ENCODE assay signal across 8 mouse cellular contexts in genomic region chr14:55092011-55092577, GRCm38 (mm10). TPM values are rescaled to one million over a fixed set of nuclear protein-coding genes. Genes with fewer than 3 reads are reported as not detected.
DNase-seq lines count a peak whose midpoint lies in the region; ATAC-seq lines count a peak whose summit lies in the region.

TSS of gene Zfhx2 (minus strand) at chr14:55092324.

- H3K4me3 ChIP-seq in hindbrain, embryonic 12.5 days: peak within 1 kb of the TSS; percentile 67

- H3K27ac ChIP-seq in hindbrain, embryonic 12.5 days: peak within 1 kb of the TSS; percentile 93

- H3K4me2 ChIP-seq in hindbrain, embryonic 12.5 days (replicated peaks): peak within 1 kb of the TSS; percentile 70

- ATAC-seq in hindbrain, embryonic 12.5 days (ENCODE audit: low FRiP score): peak; percentile 91

- peaks cover 51% of the 10 kb centered on the region for H3K4me1 ChIP-seq in hindbrain, embryonic 12.5 days

- no peaks in the 10 kb centered on the region for H3K36me3 ChIP-seq in hindbrain, embryonic 12.5 days

- WGBS in hindbrain, embryonic 12.5 days: under 1% methylated on average over 34 of the region's 34 CpGs

- H3K27me3 ChIP-seq in hindbrain, embryonic 12.5 days: no peaks in the 10 kb centered on the region

- peak within 1 kb of the TSS; percentile 92 for H3K9ac ChIP-seq in hindbrain, embryonic 12.5 days

- peak; percentile 97 for DNase-seq in MN1 (ENCODE audit: low spot score)
- peak; percentile 97 for DNase-seq in cerebellum, adult 9-10 months
- peak; percentile 93 to 97 for DNase-seq in frontal cortex, adult 2 months (ENCODE audit: extremely low spot score in 1 of 2, low spot score in 1 of 2)
- peak; percentile 91 to 97 for DNase-seq in layer of hippocampus, postnatal 14 days (ENCODE audit: low spot score in 2 of 2)
- peak; percentile 93 for DNase-seq in lung, postnatal 14 days
- peak; percentile 84 for DNase-seq in retina, adult 2 months (ENCODE audit: low read depth, low spot score)
- peak; percentile 88 to 89 for DNase-seq in thymus, postnatal 36 days

- H3K9me3 ChIP-seq in hindbrain, embryonic 12.5 days (replicated peaks): no peaks in the 10 kb centered on the region

RNA-seq across cellular contexts. Expression of gene Zfhx2, which starts in this region (rescaled TPM):
- polyA plus RNA-seq in frontal cortex, adult 2 months (2012; rRNA removed): 13.4 and 15.0 TPM in 2 replicates
- 30.9 and 33.1 TPM in 2 replicates for polyA plus RNA-seq in hindbrain, embryonic 12.5 days (2016; fragmentation: Nextera tagmentation; extraction: Ambion mirVana)
- total RNA-seq in layer of hippocampus, postnatal 14 days (2021): 10 to 100 TPM; 41.2 to 48.8 TPM

Comparison
In these comparisons a context has a peak if more than half of its experiments do, and no peak if none do; other contexts are left out.
1. Peak in every context shown above with its lines: DNase-seq, ATAC-seq, H3K4me3 ChIP-seq and H3K27ac ChIP-seq.